Mouse (Mus musculus): Measurements from ENCODE around the gene Pak1. TPM values are rescaled to one million over a fixed set of nuclear protein-coding genes. Genes with fewer than 3 reads are reported as not detected.

Gene Pak1
- polyA plus RNA-seq, 1 experiment from 2014 or later = 5.7 TPM

DNA sequence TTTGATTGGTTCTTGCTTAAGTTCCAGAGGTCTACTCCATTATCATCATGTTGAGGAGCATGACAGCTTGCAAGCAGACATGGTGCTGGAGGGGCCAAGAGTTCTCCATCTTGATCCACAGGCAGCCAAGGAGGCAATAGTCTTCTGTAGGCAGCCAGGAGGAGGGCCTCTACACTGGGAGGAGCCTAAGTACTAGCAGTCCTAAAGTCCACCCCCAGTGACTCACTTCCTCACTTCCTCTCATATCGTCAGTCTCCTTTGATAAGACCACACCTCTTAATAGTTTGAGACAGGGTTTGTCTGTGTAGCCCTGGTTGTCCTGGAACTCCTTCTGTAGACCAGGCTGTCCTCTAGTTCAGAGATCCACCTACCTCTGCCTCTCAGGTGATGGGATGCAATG, 7.5 kb upstream of the Pak1 start:
- Histone ChIP-seq H3K4me2 (no peak overlapping the region), H3K36me3 (no peaks in the 10 kb centered on the region), H3K27ac (ENCODE audit: poor library complexity, severe bottlenecking) (no peak overlapping the region), H3K4me3 (no peak overlapping the region), H3K9me3 (replicated peaks) (peaks cover 7% of the 10 kb centered on the region; the same call in 1 of the 2 replicates), H3K27me3 (replicated peaks) (peaks cover 18% of the 10 kb centered on the region), H3K9ac (no peak overlapping the region), H3K4me1 (replicated peaks) (no peaks in the 10 kb centered on the region)
- no peak for ATAC-seq (ENCODE audit: insufficient number of reproducible peaks, low FRiP score)
- 36% methylated on average over 1 of the region's 1 CpGs for WGBS

DNA sequence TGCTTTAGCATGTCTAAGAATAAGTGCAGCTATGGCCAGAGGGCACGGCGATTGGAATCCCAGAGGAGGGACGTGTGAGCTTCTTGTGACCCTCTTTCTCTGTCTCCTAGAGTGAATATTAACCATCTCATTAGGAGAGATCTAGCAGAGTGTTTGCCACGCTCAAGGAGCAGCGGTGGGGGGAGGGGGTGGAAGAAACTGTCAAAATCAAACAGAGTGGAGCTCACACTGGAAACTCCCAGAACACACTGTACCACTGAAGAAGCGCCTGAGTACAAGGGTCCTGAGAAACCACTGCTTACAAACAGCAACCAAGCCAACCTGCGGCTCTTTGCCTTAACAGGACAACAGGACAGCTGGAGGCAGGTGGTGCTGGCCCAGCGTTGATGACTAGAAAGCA, 6.8 kb upstream of the Pak1 start:
- Histone ChIP-seq H3K9ac (no peak overlapping the region), H3K4me1 (replicated peaks) (no peaks in the 10 kb centered on the region), H3K4me2 (no peak overlapping the region), H3K27ac (ENCODE audit: poor library complexity, severe bottlenecking) (no peak overlapping the region), H3K4me3 (no peak overlapping the region), H3K9me3 (replicated peaks) (peaks cover 7% of the 10 kb centered on the region; the same call in 1 of the 2 replicates), H3K27me3 (replicated peaks) (peaks cover 18% of the 10 kb centered on the region), H3K36me3 (no peaks in the 10 kb centered on the region)
- 73% methylated on average over 8 of the region's 8 CpGs for whole genome bisulfite sequencing
- ATAC-seq (ENCODE audit: insufficient number of reproducible peaks, low FRiP score) = no peak

DNA sequence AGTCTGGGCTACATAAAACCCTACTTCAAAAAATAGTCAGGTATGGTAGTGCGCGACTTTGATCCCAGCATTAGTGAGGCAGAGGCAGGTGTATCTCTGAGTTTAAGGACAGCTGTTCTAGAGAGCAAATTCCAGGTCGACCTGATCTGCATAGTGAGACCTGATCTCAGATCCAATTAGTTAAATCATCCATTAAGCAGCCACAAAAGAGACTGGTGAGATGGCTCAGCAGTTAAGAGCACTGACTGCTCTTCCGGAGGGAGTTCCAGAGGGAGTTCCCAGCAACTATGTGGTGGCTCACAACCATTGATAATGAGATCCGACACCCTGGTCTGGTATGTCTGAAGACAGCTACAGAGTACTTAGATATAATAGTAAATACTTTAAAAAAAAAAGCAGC, 4.8 kb upstream of the Pak1 start:
- WGBS = 56% methylated on average over 5 of the region's 5 CpGs

DNA sequence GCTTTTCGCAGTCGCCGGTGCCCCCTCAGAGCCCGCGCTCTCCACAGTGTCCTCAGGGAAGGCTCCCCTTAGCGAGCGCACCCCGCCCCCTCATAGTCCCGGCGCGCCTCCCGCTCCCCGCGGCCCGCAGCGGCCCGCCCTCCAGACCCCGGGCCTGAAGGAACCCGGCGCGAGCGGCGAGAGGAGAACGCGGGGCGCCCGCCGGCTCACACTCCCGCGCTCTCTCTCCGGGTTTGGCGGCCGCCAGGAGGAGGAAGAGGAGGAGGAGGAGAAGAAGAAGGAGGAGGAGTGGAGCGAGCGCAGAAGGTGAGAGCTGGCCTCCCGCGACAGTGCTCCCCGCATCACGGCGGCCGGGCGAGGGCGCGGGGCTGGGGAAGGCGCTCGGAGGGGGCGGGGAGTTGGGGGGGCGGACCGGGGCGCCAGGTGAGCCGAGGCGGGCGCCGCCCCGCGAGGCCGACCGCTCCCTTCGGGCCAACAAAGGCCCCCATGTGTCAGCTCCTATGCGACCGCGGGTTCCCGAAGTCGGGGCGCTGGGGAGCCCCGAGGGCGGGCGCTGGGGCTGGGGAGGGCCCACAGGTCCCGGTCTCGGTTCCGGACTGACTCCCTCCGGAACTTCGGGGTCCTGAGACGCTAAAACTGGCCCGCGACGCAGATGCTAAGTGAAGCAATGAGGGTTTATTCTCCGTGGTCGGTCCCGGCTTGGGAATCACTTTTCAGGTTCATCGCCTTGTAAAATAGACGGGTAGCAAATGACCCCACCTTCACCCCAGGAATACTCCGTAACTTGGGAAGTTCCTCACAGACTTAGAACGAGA, 535 bp downstream of the Pak1 start:
- no peak overlapping the region for H3K27ac ChIP-seq (ENCODE audit: poor library complexity, severe bottlenecking)

More for the DNA sequence above, 4.8 kb upstream of the Pak1 start:
- ATAC-seq (ENCODE audit: insufficient number of reproducible peaks, low FRiP score) = no peak
- Histone ChIP-seq H3K27me3 (replicated peaks) (peaks cover 30% of the 10 kb centered on the region), H3K4me1 (replicated peaks) (no peaks in the 10 kb centered on the region), H3K4me3 (no peak overlapping the region), H3K36me3 (no peaks in the 10 kb centered on the region), H3K4me2 (no peak overlapping the region), H3K9me3 (replicated peaks) (peaks cover 5% of the 10 kb centered on the region; the same call in 1 of the 2 replicates), H3K27ac (ENCODE audit: poor library complexity, severe bottlenecking) (no peak overlapping the region), H3K9ac (no peak overlapping the region)

GRCm38 (mm10) chr7:97790272-97790671, 1.9 kb downstream of the Pak1 start:
- H3K9me3 ChIP-seq (replicated peaks) = no peaks in the 10 kb centered on the region
- H3K27ac ChIP-seq (ENCODE audit: poor library complexity, severe bottlenecking) = no peak overlapping the region
- H3K9ac ChIP-seq = no peak overlapping the region
- no peak for ATAC-seq (ENCODE audit: insufficient number of reproducible peaks, low FRiP score)
- peaks cover 40% of the 10 kb centered on the region for H3K27me3 ChIP-seq (replicated peaks)
- H3K36me3 ChIP-seq = no peaks in the 10 kb centered on the region
- no peak overlapping the region for H3K4me3 ChIP-seq
- H3K4me2 ChIP-seq = no peak overlapping the region
- H3K4me1 ChIP-seq (replicated peaks) = no peaks in the 10 kb centered on the region
- WGBS = 58% methylated on average over 2 of the region's 2 CpGs

More for the DNA sequence above, 535 bp downstream of the Pak1 start:
- H3K27me3 ChIP-seq (replicated peaks) = peaks cover 44% of the 10 kb centered on the region
- peak; percentile 71 for ATAC-seq (ENCODE audit: insufficient number of reproducible peaks, low FRiP score)
- H3K4me1 ChIP-seq (replicated peaks) = no peaks in the 10 kb centered on the region
- H3K9me3 ChIP-seq (replicated peaks) = no peaks in the 10 kb centered on the region
- no peaks in the 10 kb centered on the region for H3K36me3 ChIP-seq
- under 1% methylated on average over 80 of the region's 84 CpGs for WGBS
- H3K4me3 ChIP-seq = peak overlapping the region; percentile 67
- peak overlapping the region; percentile 89 for H3K4me2 ChIP-seq
- peak overlapping the region; percentile 70 for H3K9ac ChIP-seq

GRCm38 (mm10) chr7:97792324-97792723, 4.0 kb downstream of the Pak1 start:
- no peaks in the 10 kb centered on the region for H3K4me1 ChIP-seq (replicated peaks)
- no peak overlapping the region for H3K4me3 ChIP-seq
- peaks cover 37% of the 10 kb centered on the region for H3K27me3 ChIP-seq (replicated peaks)
- no peak overlapping the region for H3K9ac ChIP-seq
- no peak overlapping the region for H3K4me2 ChIP-seq
- no peaks in the 10 kb centered on the region for H3K36me3 ChIP-seq
- ATAC-seq (ENCODE audit: insufficient number of reproducible peaks, low FRiP score) = no peak
- WGBS = 13% methylated on average over 2 of the region's 2 CpGs
- no peak overlapping the region for H3K27ac ChIP-seq (ENCODE audit: poor library complexity, severe bottlenecking)
- H3K9me3 ChIP-seq (replicated peaks) = no peaks in the 10 kb centered on the region

- Histone ChIP-seq H3K9ac (no peak overlapping the region), H3K4me2 (no peak overlapping the region), H3K4me1 (replicated peaks) (no peaks in the 10 kb centered on the region), H3K9me3 (replicated peaks) (no peaks in the 10 kb centered on the region), H3K36me3 (no peaks in the 10 kb centered on the region), H3K4me3 (no peak overlapping the region), H3K27ac (ENCODE audit: poor library complexity, severe bottlenecking) (no peak overlapping the region), H3K27me3 (replicated peaks) (no peaks in the 10 kb centered on the region)
- ATAC-seq (ENCODE audit: insufficient number of reproducible peaks, low FRiP score) = no peak
- 66% methylated on average over 2 of the region's 2 CpGs for WGBS
Measured at GRCm38 (mm10) chr7:97803116-97803515, 14.8 kb downstream of the Pak1 start.

DNA sequence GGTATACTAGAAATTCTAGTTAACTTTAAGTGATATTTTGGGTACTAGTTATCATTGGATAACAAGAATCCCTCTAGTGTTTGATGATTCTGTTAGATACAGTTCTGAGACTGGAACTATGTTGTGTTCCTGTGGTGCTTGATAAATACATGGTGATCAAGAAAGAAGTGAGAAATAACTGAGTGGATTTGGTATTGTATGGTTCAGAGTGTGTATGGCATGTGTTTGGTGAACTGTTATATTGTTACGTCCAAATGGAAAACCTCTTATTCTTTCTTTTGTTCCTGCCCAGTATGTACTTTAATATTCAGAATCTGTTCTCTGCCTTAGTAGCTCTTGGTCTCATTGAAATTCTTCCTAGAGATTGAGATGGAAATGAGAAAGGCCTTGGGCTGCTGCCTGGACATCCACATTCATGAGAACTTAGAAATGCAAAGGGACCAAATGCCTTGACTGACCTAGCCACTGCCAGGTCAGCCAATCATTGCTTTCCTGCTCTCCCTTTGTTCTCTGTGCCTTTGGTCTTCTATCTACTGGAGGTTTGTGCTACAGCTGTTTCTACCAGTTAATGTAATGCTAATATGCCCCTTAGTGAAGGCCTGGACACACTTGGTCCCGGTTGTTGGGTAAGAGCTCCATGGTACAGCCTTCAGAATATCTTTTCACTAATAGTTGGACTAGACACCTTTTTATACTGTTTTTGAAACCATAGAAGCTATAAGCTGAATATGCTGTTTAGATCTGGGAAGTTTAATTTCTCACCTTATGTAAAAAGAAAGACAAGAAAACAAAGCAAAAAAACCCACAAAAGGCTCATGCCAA, 16.1 kb downstream of the Pak1 start:
- no peak for ATAC-seq (ENCODE audit: insufficient number of reproducible peaks, low FRiP score)

DNA sequence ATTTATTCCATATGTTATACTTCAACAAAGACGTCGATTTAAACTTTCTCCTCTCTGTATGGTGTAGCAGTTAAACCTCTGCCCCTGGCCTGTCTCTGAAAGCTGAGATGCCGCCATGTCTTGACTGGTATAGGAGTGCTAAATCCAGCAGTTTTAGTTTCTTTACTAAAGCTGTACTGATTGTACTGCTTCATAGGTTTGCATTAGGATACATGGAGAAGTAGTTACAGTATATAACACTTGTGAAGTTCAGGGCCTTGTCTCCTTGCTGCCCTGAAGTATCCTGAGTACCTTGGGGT, 16.7 kb downstream of the Pak1 start:
- no peak overlapping the region for H3K4me3 ChIP-seq
- no peak overlapping the region for H3K27ac ChIP-seq (ENCODE audit: poor library complexity, severe bottlenecking)
- H3K9ac ChIP-seq = no peak overlapping the region
- 72% methylated on average over 3 of the region's 3 CpGs for WGBS
- H3K9me3 ChIP-seq (replicated peaks) = no peaks in the 10 kb centered on the region
- no peak overlapping the region for H3K4me2 ChIP-seq
- ATAC-seq (ENCODE audit: insufficient number of reproducible peaks, low FRiP score) = no peak
- no peaks in the 10 kb centered on the region for H3K4me1 ChIP-seq (replicated peaks)
- H3K36me3 ChIP-seq = no peaks in the 10 kb centered on the region
- no peaks in the 10 kb centered on the region for H3K27me3 ChIP-seq (replicated peaks)

More for the DNA sequence above, 16.1 kb downstream of the Pak1 start:
- Histone ChIP-seq H3K36me3 (no peaks in the 10 kb centered on the region), H3K4me1 (replicated peaks) (no peaks in the 10 kb centered on the region), H3K4me3 (no peak overlapping the region), H3K9ac (no peak overlapping the region), H3K9me3 (replicated peaks) (no peaks in the 10 kb centered on the region), H3K27ac (ENCODE audit: poor library complexity, severe bottlenecking) (no peak overlapping the region), H3K27me3 (replicated peaks) (no peaks in the 10 kb centered on the region), H3K4me2 (no peak overlapping the region)
- 72% methylated on average over 2 of the region's 2 CpGs for WGBS

GRCm38 (mm10) chr7:97809307-97809706, 21.0 kb downstream of the Pak1 start:
- H3K4me1 ChIP-seq (replicated peaks) = no peaks in the 10 kb centered on the region
- H3K4me2 ChIP-seq = no peak overlapping the region
- no peak for ATAC-seq (ENCODE audit: insufficient number of reproducible peaks, low FRiP score)
- no peaks in the 10 kb centered on the region for H3K36me3 ChIP-seq
- no peaks in the 10 kb centered on the region for H3K27me3 ChIP-seq (replicated peaks)
- H3K9ac ChIP-seq = no peak overlapping the region
- H3K27ac ChIP-seq (ENCODE audit: poor library complexity, severe bottlenecking) = no peak overlapping the region
- 71% methylated on average over 5 of the region's 5 CpGs for WGBS
- no peaks in the 10 kb centered on the region for H3K9me3 ChIP-seq (replicated peaks)
- H3K4me3 ChIP-seq = no peak overlapping the region

DNA sequence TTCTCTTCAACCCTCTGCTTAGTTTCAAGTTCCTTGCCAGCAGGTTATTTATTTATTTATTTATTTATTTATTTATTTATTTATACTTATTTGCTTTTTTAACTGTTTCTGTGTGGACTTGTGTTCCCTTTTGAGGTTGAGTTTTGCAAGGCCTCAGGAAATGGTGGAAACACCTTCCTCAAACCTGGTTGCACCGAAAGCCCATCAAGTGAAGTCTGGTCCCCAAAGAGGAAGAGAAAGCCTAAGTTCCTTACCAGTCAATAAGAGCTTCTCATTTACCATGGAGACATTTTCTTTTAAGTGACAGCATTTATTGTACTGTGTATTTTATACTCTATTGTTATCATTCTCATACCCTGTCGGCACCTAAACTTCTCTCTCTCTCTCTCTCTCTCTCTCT, 33.5 kb downstream of the Pak1 start:
- no peaks in the 10 kb centered on the region for H3K27me3 ChIP-seq (replicated peaks)
- no peak for ATAC-seq (ENCODE audit: insufficient number of reproducible peaks, low FRiP score)
- no peak overlapping the region for H3K9ac ChIP-seq
- H3K9me3 ChIP-seq (replicated peaks) = no peaks in the 10 kb centered on the region
- H3K4me2 ChIP-seq = no peak overlapping the region
- H3K4me1 ChIP-seq (replicated peaks) = no peaks in the 10 kb centered on the region
- H3K36me3 ChIP-seq = no peaks in the 10 kb centered on the region
- H3K4me3 ChIP-seq = no peak overlapping the region
- H3K27ac ChIP-seq (ENCODE audit: poor library complexity, severe bottlenecking) = no peak overlapping the region
- WGBS = 83% methylated on average over 2 of the region's 2 CpGs
